Mouse (Mus musculus): Measurements from ENCODE around the gene Cyct.

Gene Cyct

DNA sequence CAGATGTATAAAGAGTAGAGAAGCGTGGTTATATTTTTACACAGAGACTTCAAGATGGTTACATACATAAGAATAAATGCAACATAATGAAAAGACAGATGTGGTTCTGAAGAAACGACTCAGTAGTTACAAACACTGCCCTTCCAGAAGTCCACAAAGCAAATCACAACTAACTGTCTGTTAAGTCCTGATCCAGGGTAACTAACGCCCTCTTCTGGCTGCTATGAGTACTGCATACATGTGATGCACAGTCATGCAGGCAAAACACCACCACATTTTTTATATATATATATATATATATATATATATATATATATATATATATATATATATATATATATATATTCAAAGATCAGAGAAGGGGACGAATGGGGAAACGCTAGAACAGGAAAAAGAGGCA, 25.7 kb downstream of the Cyct start:
- no peak for DNase-seq

DNA sequence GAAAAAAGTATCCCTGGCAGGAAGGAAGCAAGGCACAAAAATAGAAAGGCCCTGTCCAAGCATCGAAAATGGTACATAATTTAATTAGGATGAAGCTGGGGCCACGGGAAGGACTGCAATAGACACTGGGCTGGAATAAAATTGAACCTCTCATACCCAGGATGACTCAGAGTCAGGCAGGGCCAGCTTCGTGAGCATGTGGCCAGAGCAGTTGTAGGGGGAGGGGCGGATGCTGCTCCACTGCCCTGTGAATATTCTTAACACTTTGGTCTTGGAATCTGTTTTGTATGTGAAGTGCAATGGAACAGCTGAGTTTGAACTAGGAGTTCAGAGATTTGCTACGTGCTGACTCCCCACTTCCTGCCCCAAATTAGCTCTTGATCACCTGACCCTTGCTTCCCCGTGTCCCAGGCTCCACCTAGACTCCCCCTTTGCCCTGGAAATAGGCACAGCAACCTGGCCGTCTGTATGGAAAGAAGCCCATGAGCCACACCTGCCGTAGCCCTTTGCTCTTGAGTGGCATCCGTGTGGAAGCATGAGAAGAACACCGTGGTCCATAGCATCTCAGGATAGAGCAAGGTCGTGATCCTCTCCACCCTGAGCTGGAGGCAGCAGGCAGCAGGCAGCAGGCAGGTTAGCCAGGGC, 28.0 kb downstream of the Cyct start:
- DNase-seq, result no peak

DNA sequence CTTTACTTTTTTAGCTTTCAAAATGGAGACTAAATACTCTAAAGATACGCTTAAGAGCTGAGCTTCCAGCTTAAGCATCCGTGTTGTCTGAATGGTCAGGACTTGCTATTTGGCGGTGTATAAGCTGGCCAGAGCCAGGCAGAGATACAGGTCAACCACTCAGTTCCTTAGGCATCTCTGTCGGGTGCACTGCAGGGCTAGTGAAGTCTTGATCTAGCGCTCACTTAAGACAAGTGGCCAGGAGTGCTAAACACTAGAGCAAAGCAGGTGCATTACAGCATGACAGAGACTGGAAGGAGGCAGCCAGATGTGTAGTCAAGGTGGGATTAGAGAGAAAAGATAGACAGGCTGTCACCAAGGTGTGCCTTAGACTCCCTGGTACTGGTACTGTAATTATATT, 30.2 kb downstream of the Cyct start:
- DNase-seq, result no peak

DNA sequence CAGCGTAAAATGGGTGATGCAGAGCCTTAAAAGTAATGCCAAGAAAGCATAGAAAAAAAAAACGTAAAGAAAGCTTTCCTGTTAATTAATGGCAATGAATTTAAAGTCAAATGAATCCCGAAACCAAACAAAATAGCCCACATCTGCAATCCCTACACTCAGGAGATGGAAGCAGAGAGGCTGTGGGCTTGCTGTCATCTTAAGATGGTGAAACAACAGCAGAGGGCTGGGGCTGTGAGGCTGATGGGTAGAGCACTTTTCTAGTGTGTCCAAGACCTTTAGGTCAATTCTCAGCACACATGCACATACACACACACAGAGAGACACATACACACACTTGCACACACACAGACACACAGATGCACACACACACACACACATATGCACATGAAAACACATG, 34.1 kb downstream of the Cyct start:
- no peak for DNase-seq

DNA sequence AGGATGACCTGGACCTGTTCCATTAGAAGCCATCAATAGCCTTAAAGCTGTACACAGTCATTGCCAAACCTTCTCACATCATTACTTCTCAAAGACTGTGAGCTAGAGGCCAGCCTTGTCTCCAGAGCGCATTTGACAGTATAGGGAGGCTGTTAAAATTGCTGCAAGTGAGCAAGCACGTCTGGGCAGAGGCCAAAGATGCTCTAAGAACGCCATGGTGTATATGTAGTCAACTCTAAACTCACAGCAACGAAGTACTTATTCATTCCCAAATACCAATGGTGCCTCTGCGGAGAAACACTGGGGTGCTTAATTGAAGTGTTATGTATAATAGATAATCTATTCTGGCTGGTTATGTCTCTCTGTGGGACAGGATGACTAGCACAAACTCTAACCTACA, 35.8 kb downstream of the Cyct start:
- DNase-seq, result no peak

DNA sequence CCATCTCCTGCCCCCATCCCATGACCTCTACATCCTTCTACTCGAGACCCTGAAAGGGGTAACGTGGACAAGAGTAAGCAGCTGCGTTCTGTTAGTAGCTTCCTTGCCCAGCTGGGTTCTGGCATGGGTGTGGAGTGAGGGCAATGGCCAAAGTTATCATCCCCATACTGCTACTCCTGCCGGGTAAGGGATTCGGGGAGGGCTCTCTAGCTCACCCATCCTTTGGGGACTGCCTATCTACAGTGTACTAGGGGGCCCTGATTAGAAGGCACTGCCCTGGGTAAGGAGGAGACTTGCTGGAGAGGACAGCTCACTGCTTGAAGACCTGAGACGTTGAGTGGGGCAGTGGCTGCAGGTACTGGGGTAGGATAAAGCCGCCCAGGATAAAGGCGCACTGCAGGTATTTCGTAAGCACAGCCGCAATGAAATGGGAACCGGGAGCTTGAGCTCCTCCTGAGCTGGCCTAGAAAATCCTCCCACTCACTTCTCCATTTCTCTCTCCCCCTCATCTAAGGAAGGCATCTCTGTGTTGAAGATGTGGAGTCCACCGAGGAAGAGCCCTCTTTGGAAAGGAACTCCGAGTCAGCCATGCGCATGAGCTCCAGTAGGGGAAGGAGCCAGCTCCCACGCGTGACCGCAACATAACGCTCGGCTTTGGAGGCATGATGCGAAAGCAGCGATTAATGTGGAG, 36.9 kb downstream of the Cyct start:
- DNase-seq, result no peak

DNA sequence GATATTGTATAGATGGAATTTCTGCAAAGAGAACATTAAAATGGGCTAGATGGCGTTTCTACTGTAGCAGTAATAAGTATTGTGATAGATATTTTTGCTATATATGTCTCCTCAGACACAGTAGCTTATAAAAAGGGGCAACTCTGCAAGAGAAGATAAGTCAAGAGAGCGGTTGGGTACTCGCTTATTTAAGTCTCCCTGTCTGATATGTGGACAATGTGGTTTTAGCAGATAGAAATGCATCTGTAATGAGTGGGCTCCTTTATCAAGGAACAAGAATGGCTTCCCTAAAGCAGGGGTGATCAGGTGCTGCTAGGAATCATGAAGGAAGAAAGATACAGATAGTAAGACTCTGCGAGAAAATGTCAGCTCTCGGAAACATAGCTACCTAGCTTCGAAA, 39.9 kb downstream of the Cyct start:
- DNase-seq, result no peak

DNA sequence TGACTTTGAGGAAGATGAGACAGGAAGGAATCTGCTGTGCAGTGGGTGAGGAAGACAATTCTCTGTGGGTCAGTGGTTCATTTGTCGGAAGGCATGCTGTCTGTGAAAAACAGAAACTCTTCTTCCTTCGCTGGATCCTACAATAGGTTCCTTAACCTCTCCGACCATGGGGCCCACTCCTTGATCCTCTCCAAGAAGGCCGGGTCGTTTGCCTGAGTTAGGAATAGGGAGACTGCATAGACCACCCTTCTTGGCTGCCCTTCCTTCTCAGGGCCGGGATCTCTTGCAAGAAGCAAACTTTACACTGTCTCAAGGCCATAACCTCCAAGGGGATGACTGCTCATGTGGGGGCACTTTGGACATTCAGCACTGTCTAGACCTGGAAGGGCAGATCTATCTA, 41.0 kb downstream of the Cyct start:
- no peak for DNase-seq

Measured in kidney, adult 11 months (tissue).